ENCODE assay signal across 8 mouse cellular contexts in genomic region chr15:98609331-98610130, GRCm38 (mm10). TPM values are rescaled to one million over a fixed set of nuclear protein-coding genes. Genes with fewer than 3 reads are reported as not detected.
DNase-seq lines count a peak whose midpoint lies in the region; ATAC-seq and TF ChIP-seq lines count a peak whose summit lies in the region.

Gene Adcy6 (minus strand): TSS chr15:98610076.

- TF ChIP-seq POLR2A in brain, embryonic 14.5 days (IDR thresholded peaks at IDR 0.05; ENCODE audit: borderline replicate concordance, extremely low read depth, insufficient read depth, insufficient read length, poor library complexity, severe bottlenecking): peak; percentile 53; the same call in 1 of the 2 replicates

- DNase-seq in brain, embryonic 14.5 days (ENCODE audit: low read depth): peak; percentile 95
- peak; percentile 80 for DNase-seq in liver
- DNase-seq in midbrain, postnatal 0 days (ENCODE audit: low spot score): peak; percentile 87

- peaks cover 35% of the 10 kb centered on the region for H3K4me1 ChIP-seq in heart, embryonic 11.5 days (ENCODE audit: control insufficient read depth, insufficient read depth, low read length)
- H3K4me1 ChIP-seq in kidney, embryonic 15.5 days: peaks cover 51% of the 10 kb centered on the region
- peaks cover 12% of the 10 kb centered on the region for H3K4me1 ChIP-seq in midbrain, postnatal 0 days (ENCODE audit: insufficient read depth, low read length)
- peaks cover 24% of the 10 kb centered on the region for H3K4me1 ChIP-seq in stomach, embryonic 15.5 days

- peaks cover 4% of the 10 kb centered on the region for H3K36me3 ChIP-seq in C2C12 (ENCODE audit: control insufficient read depth, insufficient read depth)
- no peaks in the 10 kb centered on the region for H3K36me3 ChIP-seq in heart, embryonic 11.5 days (ENCODE audit: control insufficient read depth, insufficient read depth, low read length)
- H3K36me3 ChIP-seq in kidney, embryonic 15.5 days: peaks cover 14% of the 10 kb centered on the region
- H3K36me3 ChIP-seq in midbrain, postnatal 0 days (ENCODE audit: insufficient read depth, low read length): no peaks in the 10 kb centered on the region
- H3K36me3 ChIP-seq in stomach, embryonic 15.5 days: no peaks in the 10 kb centered on the region

- H3K79me3 ChIP-seq in C2C12 (ENCODE audit: low read depth): peaks cover 27% of the 10 kb centered on the region

- peaks cover 45% of the 10 kb centered on the region for H3K79me2 ChIP-seq in C2C12 (ENCODE audit: control insufficient read depth, insufficient read depth)

- H3K27me3 ChIP-seq in C2C12 (ENCODE audit: control insufficient read depth, insufficient read depth, insufficient read length): no peaks in the 10 kb centered on the region
- no peaks in the 10 kb centered on the region for H3K27me3 ChIP-seq in heart, embryonic 11.5 days (ENCODE audit: control insufficient read depth, insufficient read depth, low read length)
- no peaks in the 10 kb centered on the region for H3K27me3 ChIP-seq in kidney, embryonic 15.5 days
- no peaks in the 10 kb centered on the region for H3K27me3 ChIP-seq in midbrain, postnatal 0 days (ENCODE audit: insufficient read depth, low read length)
- no peaks in the 10 kb centered on the region for H3K27me3 ChIP-seq in stomach, embryonic 15.5 days (replicated peaks)

- peak within 1 kb of the TSS; percentile 75 for H3K4me2 ChIP-seq in heart, embryonic 11.5 days
- peak within 1 kb of the TSS; percentile 93 for H3K4me2 ChIP-seq in kidney, embryonic 15.5 days
- H3K4me2 ChIP-seq in midbrain, postnatal 0 days (ENCODE audit: low read depth, low read length, poor library complexity, severe bottlenecking): peak within 1 kb of the TSS; percentile 93
- peak within 1 kb of the TSS; percentile 90 for H3K4me2 ChIP-seq in stomach, embryonic 15.5 days

- peak within 1 kb of the TSS; percentile 63 for H3K4me3 ChIP-seq in C2C12 (ENCODE audit: insufficient read depth, poor library complexity, severe bottlenecking)
- peak within 1 kb of the TSS; percentile 93 for H3K4me3 ChIP-seq in heart, embryonic 11.5 days (ENCODE audit: low read depth, low read length)
- H3K4me3 ChIP-seq in kidney, embryonic 15.5 days (replicated peaks): peak within 1 kb of the TSS; percentile 81
- peak within 1 kb of the TSS; percentile 92 for H3K4me3 ChIP-seq in midbrain, postnatal 0 days (ENCODE audit: low read depth, low read length)
- H3K4me3 ChIP-seq in stomach, embryonic 15.5 days (replicated peaks): peak within 1 kb of the TSS; percentile 79

- H3K27ac ChIP-seq in heart, embryonic 11.5 days (ENCODE audit: low read depth, low read length): peak within 1 kb of the TSS; percentile 95
- H3K27ac ChIP-seq in kidney, embryonic 15.5 days: peak within 1 kb of the TSS; percentile 98
- H3K27ac ChIP-seq in midbrain, postnatal 0 days (ENCODE audit: low read depth, low read length): peak within 1 kb of the TSS; percentile 77
- H3K27ac ChIP-seq in stomach, embryonic 15.5 days: peak within 1 kb of the TSS; percentile 96

- peak within 1 kb of the TSS; percentile 90 for H3ac ChIP-seq in C2C12 (ENCODE audit: control insufficient read depth, insufficient read length, low read depth)

- H3K9me3 ChIP-seq in heart, embryonic 11.5 days (replicated peaks; ENCODE audit: control insufficient read depth, low read length): no peaks in the 10 kb centered on the region
- H3K9me3 ChIP-seq in kidney, embryonic 15.5 days (replicated peaks): no peaks in the 10 kb centered on the region
- H3K9me3 ChIP-seq in midbrain, postnatal 0 days (ENCODE audit: low read length): no peaks in the 10 kb centered on the region
- H3K9me3 ChIP-seq in stomach, embryonic 15.5 days: no peaks in the 10 kb centered on the region

- peak within 1 kb of the TSS; percentile 96 for H3K9ac ChIP-seq in heart, embryonic 11.5 days (ENCODE audit: low read depth, low read length)
- peak within 1 kb of the TSS; percentile 90 for H3K9ac ChIP-seq in kidney, embryonic 15.5 days
- peak within 1 kb of the TSS; percentile 86 for H3K9ac ChIP-seq in midbrain, postnatal 0 days (replicated peaks; ENCODE audit: low read length, poor library complexity, severe bottlenecking)
- peak within 1 kb of the TSS; percentile 64 for H3K9ac ChIP-seq in stomach, embryonic 15.5 days

- WGBS in heart, embryonic 11.5 days (ENCODE audit: insufficient replicate concordance): under 1% methylated on average over 67 of the region's 75 CpGs
- WGBS in kidney, embryonic 15.5 days: 1% methylated on average over 64 of the region's 75 CpGs
- 1% methylated on average over 35 of the region's 75 CpGs for WGBS in midbrain, postnatal 0 days
- under 1% methylated on average over 53 of the region's 75 CpGs for WGBS in stomach, embryonic 15.5 days

- peak; percentile 32; the same call in 1 of the 2 replicates for ATAC-seq in erythroid progenitor cell, adult 5-6 weeks (replicated peaks; ENCODE audit: low FRiP score, poor library complexity, severe bottlenecking)
- peak; percentile 67 for ATAC-seq in heart, embryonic 11.5 days (replicated peaks; ENCODE audit: insufficient number of reproducible peaks, low FRiP score, low TSS enrichment)
- ATAC-seq in kidney, embryonic 15.5 days (replicated peaks; ENCODE audit: low FRiP score): peak; percentile 83
- peak; percentile 85 for ATAC-seq in midbrain, postnatal 0 days (ENCODE audit: low FRiP score)
- peak; percentile 74 for ATAC-seq in stomach, embryonic 15.5 days (ENCODE audit: insufficient read depth, low FRiP score, low read depth)

- no peak for TF ChIP-seq CTCF in C2C12 (IDR thresholded peaks at IDR 0.05; ENCODE audit: control insufficient read depth, insufficient read depth, insufficient read length)
- TF ChIP-seq CTCF in brain, embryonic 14.5 days (IDR thresholded peaks at IDR 0.05; ENCODE audit: borderline replicate concordance, extremely low read depth, insufficient read depth, insufficient read length): no peak
- TF ChIP-seq CTCF in midbrain, postnatal 0 days (IDR thresholded peaks at IDR 0.05): no peak

TF ChIP-seq in C2C12, 6 proteins besides CTCF, POLR2A, EP300 and RAD21:
- no peak for TF ChIP-seq MYOD1 (IDR thresholded peaks at IDR 0.05; ENCODE audit: control insufficient read depth, insufficient read length, low read depth)
- no peak for TF ChIP-seq USF1 (IDR thresholded peaks at IDR 0.05; ENCODE audit: low read depth)
- no peak for TF ChIP-seq FOSL1 (IDR thresholded peaks at IDR 0.05; ENCODE audit: insufficient read depth, low read length, poor library complexity, severe bottlenecking)
- no peak for TF ChIP-seq MAX (IDR thresholded peaks at IDR 0.05)
- TF ChIP-seq CEBPB (IDR thresholded peaks at IDR 0.05; ENCODE audit: low read depth): no peak
- TF ChIP-seq MYOG (IDR thresholded peaks at IDR 0.05; ENCODE audit: control insufficient read depth, extremely low read depth, insufficient read length): no peak

RNA-seq across cellular contexts. Expression of gene Adcy6, which starts in this region (rescaled TPM):
- polyA plus RNA-seq in C2C12 (2012; fragmentation: generic; extraction: Trizol): 52.6 TPM
- 38.3 and 50.2 TPM in 2 replicates for polyA plus RNA-seq in brain, embryonic 14.5 days (2012; rRNA removed)
- 62.3 and 81.3 TPM in 2 replicates for total RNA-seq in erythroid progenitor cell, adult 5-6 weeks (2015; ENCODE audit: low replicate concordance)
- 133 and 140 TPM in 2 replicates for total RNA-seq in erythroid progenitor cell, adult 5-6 weeks (2017; ENCODE audit: low replicate concordance)
- 24.5 and 34.8 TPM in 2 replicates for polyA plus RNA-seq in heart, embryonic 11.5 days (2014; fragmentation: Nextera tagmentation; extraction: Ambion mirVana)
- polyA plus RNA-seq in kidney, embryonic 15.5 days (2015; fragmentation: Nextera tagmentation; extraction: Ambion mirVana): 23.6 and 25.4 TPM in 2 replicates
- 38.0 and 40.3 TPM in 2 replicates for total RNA-seq in midbrain, postnatal 0 days (2014; rRNA removed)
- polyA plus RNA-seq in midbrain, postnatal 0 days (2015; fragmentation: Nextera tagmentation; extraction: Ambion mirVana): 5.5 and 7.2 TPM in 2 replicates
- polyA plus RNA-seq in stomach, embryonic 15.5 days (2015; fragmentation: Nextera tagmentation; extraction: Ambion mirVana): 21.9 and 22.5 TPM in 2 replicates

Comparison
In these comparisons a context has a peak if more than half of its experiments do, and no peak if none do; other contexts are left out.
1. Peak in every context shown above with its lines: DNase-seq, ATAC-seq, H3K4me3 ChIP-seq and H3K27ac ChIP-seq.
2. ATAC-seq: peak in every context shown above with its lines; median percentile 85 in midbrain, postnatal 0 days; 83 in kidney, embryonic 15.5 days; 74 in stomach, embryonic 15.5 days; 67 in heart, embryonic 11.5 days; 32 in erythroid progenitor cell, adult 5-6 weeks.